Mouse (Mus musculus) frontal cortex, postnatal 14 days (tissue): ENCODE measurements around the gene Mex3a.
A peak's percentile ranks its signal among the peaks of the same experiment; 100 is the strongest.

Experiments used
- DNase-seq, 2 experiments: peaks; one replicate each; pipeline ENCODE4 v3.0.0; 2022; ENCODE audit warnings: low spot score in 2 of 2

The Mex3a gene

DNA sequence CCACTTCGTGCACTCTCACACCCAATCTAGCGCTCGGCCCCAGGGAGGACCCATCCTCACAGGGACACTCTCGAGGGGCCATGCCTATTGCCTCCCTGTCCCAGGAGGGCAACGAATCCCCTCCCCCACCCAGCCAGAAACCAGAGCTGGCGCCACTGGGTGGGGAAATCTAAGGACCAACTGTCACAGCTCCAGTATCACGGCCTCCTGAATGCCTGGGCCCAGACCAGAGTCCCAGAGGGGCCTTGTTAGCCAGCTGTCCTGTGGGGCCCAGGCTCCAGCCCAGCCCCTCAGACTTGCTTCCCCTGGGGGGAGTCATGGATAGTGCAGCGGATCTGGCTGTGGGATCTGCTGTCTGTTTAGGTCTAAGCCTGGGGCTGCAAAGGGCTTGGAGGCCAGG, 4.6 kb upstream of the Mex3a start:
- DNase-seq, result no peak

DNA sequence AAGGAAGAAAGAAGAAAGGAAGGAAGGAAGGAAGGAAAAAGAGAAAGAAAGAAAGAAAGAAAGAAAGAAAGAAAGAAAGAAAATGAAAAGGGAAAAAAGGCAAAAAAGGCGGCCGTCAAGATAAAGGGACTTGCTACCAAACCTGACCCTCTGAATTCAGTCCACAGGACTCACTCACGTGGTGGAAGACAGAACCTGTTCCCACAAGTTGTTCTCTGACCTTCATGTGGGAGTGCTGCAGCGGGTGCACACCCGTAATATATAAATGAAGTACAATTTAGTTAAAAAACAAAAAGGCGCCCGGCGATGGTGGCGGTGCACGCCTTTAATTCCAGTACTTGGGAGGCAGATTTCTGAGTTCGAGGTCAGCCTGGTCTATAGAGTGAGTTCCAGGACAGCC, 3.5 kb upstream of the Mex3a start:
- DNase-seq, result no peak

DNA sequence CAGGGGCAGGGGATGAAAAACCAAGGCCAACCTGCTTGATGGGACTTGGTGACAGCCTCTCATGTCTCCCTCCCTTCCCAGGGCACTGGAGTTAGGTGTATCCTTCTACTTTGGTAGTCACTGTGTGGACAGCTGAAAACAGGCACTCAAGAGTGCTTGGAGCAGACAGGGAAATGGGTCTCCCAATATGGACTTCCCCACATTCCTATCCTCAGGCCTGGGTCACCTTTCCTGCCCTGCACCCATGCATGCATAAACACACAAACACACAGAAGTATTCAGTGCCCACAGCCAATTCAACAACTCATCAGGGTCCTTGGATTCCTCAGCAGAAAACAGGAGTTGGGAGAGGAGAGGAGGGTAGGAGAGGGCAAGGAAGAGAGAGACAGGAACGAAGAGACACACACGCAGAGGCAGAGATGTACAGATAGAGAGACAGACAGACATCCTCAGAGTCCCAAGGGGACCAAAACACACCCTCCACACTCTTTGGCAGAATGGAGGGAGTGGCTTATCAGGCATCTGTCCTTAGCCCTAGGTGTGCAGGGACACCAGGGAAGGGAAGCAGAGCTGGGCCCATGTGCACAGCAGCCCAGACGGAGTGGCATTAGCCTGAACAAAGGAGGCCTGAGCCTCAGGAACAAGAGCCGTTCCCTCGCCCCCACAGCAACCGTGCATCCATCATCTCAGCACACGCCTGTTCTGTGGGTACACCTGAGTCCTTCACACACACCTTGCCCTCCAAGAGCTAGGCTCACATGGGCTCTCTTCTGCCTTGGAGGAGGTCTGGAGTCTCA, 2.8 kb upstream of the Mex3a start:
- DNase-seq, result no peak

DNA sequence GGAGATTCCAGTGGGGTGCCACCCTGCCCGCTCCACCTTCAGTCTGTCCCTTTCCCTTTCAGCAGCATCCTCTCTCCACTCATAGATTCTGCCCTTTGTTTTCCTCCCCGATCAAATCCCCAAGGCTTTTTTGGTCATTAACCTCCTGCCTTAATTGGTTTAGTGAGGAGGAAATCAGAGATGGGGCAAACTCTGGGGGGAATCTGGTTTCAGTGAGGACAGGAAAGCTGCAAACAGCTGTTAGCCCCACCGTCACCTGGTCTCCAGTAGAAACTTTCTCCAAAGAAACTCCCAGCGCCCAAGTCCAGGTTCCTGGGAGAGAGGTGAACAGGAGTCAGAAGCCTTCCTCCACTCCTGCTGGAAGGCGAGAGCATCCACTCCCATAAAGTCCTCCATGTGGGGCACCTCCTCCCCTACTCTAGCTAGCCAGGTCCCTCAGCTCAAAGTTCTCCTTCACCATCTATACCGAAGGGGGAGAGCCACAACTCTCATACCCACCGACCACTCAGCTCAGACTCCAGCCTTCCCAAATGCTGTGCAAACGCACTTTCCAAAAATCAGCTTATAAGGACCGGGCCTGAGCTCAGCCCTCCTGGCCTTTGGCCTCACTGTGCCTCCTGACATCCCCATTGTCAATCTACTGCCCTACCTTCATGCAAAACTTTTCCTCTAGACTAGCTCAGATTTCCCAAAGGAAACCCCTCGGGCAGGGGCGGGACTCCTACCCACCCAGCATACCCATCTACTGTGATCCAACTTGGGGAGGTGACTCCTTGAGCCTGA, 1.9 kb upstream of the Mex3a start:
- DNase-seq, result no peak

DNA sequence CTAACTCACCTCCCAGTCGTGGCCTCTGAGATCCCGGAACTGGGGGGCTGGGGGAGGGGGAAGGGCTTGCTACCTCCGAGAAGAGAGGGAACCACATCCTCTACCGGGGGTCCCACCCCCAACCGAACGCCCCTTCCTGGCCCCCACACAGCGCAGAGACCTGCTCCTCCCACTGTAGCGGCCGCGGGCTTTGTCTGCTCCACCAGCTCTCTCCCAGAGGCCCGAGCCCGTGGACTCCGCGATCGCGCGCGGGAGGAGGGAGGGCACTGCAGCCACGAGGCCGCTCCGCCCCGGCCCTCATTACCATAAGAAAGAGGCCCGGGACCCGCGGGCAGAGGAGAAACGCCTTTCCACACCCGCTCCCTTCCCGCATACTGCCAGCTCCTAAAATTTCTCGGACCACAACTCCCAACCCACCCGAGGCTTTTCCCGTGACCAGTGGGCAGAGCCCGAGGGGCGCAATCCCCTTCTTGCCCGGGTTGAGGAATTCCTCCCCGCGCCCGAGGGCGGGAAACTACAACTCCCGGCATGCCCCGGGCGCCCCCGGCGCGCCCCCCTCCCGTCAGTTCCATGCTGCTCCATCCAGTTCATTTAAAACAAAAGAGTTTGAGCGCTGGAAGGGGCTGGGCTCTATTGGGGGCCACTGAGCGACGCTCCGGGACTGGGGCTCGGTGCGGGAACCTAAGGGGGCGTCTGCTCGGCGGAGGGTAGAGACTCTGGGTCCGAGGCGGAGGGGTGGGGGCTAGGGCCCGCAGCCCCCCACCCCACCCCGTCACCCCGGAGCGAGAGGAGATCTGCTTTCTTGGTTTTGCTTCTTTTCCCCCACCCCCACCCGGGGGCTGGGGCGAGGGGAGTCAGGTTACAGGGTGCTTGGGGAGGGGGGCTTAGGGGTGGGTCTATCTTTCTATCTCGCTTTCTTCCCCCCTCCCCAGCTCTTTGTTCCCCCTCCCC, 572 bp upstream of the Mex3a start:
- peak; percentile 80 to 85 for DNase-seq

DNA sequence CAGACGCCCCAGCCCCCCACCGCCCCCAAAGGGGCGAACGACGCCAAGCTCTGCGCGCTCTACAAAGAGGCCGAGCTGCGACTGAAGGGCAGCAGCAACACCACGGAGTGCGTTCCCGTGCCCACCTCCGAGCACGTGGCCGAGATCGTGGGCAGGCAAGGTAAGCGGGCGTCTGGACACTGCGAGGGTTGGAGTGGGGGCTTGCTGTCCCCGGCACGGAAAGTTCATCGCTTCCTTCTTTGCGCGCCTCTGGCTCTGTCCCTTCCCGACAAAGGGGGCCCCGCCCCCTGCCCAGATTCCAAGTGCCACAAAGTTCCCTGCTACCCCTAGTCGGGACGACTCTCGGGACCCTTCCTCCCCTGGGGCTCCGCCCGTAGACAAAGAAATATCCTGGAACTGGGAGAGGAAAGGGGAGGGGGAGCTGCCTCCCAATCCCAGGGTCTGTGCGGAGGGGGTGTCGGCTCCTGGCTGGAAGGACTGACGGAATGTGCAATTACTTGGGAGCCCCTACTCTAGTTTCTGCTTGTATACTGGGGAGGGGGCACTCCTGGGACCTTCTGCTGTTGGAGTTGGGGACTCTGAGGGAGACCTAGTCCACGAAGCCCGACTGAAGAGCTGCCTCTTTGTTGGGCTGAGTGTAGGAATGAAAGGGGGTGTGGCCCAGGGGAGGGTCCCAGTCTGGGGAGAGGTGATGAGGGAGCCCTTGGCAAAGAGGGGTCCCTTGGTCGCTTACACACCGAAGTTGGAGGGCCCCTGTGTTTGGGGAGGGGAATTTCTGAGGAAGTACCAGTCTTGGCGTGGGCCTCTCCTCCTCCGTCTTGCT, 705 bp downstream of the Mex3a start:
- no peak for DNase-seq

DNA sequence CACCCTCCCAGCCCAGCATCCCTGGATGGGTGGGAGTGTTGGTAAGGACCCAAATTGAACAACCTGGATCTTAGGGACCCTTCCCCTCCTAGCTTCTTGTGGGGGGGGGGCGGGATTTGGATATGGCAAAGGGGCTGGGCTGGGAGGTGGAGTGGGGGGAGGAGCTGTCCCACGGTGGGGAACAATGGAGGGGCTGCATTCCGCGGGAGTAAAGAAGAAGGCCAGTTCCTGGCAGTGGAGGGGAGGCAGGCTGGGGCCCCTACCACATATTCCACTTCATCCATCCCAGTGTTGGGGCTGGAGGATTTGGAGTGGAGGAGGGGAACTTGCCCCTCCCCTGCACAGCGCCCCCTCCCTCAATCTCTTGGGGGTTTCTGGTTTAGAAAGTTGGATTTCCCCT, 1.5 kb downstream of the Mex3a start:
- DNase-seq, result no peak

DNA sequence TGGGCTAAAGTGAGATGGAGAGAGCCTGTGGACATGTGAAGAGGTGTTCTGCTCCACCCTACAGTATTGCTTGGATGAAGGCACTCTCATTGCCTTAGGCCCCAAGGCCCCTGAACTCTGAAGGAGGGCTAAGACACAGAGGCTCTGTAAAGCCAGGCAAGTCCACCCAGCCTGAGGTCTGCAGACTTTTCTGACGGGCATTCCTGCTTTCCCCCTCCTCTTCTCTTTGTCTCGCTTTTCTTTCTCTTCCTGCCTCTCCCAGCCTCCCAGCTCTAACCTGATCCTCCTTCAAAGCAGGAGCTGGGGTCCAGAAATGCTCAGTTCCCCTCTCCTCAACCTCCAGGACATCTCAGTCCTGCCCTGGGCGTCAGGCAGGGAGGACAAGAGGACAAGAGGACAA, 2.8 kb downstream of the Mex3a start:
- no peak for DNase-seq

DNA sequence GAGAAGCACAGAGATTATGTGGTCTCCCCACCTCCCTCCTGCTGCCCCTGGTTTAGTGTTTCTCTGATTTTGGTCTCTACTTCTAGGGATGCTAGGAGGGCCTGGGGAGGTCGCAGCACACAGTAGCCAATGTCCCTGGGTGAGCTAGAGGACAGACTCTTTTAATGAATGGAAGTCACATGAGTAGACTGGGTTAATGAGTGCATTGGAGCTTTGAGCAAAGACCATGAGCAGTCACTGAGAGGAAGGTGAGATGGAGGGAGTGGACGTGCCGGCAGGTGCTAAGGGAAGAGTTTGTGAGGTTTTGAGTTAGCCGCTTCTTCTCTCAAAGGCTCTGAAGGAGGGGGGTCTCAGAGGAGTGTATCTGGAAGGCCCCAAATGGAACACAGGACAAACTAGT, 3.3 kb downstream of the Mex3a start:
- no peak for DNase-seq

DNA sequence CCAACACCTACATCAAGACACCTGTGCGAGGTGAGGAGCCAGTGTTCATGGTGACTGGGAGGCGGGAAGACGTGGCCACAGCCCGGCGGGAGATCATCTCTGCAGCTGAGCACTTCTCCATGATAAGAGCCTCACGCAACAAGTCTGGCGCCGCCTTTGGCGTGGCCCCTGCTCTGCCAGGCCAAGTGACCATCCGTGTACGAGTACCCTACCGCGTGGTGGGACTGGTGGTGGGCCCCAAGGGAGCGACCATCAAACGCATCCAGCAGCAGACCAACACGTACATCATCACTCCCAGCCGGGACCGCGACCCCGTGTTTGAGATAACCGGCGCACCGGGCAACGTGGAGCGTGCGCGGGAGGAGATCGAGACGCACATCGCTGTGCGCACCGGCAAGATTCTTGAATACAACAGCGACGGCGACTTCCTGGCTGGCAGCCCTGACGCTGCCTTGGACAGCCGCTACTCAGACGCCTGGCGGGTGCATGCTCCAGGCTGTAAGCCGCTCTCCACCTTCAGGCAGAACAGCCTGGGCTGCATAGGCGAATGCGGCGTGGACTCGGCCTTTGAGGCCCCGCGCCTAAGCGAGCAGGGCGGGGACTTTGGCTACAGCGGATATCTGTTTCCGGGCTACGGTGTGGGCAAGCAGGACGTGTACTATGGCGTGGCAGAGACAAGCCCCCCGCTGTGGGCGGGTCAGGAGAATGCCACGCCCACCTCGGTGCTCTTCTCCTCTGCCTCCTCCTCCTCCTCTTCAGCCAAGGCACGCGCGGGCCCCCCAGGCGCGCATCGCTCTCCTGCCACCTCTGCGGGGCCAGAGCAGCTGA, 4.1 kb downstream of the Mex3a start:
- peak; percentile 61 to 70 for DNase-seq

DNA sequence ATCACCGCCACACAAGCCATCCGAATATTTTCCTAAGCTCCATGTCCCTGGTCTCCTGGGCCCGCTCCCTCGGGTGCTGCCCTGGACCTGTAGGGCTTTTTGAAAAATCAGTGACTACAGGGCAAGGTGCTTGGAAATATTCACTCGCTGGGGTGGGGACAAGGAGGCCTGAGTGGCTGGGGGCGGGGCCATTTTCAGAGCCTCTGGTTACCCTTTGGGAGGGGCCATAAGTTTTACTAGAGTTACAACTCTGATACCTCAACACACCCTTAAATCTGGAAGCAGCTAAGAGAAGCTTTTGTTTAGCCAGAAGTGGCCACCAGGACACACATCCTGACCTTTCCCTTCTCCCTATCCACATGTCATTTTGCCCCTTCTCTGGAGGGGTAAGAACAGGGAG, 5.0 kb downstream of the Mex3a start:
- DNase-seq, result no peak

DNA sequence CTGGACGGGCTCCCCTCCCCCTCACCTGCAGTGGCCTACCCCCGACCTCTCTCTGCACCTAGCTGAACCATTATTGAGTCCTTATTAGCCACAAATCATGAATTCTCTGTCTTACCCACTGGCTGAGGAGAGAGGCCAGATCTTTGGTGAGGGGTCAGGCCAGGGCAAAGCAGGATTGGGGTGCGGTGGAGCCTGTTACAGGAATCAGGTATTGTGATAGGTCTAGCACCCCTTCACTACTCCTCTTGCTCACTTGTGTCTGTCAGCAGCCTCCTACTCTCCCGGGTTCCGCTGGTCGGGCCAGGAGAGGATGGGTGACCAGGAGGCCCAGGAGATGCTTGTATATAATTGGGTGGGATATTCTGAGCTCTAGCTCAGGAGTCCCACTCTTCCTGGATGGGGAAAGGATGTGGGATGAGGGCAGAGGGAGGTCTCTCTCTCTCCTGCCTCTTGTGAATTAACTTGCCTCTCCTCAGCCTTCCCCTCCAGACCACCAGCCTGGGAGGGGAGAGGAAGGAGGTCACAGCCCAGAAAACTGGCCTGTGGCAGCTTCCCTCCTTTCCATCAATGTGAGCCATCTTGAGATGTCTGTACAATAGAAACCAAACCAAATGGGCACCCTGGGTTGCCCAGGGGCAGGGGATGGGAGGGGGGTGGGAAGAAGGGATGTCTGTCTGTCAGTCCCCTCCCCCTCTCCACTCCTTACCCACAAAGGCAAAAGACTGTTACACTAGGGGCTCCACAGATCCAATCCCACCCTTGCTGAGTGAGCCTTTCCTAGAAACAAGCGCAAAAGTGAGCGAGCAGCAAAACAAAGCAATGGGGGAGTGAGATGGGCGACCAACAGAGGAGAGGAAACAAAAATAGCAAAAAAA, 6.3 kb downstream of the Mex3a start:
- DNase-seq, result no peak

DNA sequence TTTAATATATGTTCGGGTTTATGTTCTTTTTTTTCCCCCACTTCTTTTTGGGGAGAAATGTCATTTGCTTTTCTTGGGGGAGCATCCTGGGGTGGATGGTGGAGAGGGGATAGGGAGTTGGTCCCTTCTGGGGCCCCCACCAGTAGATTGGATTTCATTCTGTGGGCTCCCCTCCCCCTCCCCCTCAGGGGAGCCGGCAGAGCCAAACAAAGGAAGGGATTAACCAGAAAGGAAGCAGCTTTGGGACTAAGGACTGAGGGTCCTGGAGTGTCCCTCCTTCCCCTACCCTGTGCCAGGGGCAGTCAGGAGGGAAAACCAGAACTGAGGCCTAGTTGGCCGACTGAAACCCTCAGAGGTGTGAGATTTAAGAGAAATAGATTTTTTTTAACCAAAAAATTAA, 7.2 kb downstream of the Mex3a start:
- no peak for DNase-seq

DNA sequence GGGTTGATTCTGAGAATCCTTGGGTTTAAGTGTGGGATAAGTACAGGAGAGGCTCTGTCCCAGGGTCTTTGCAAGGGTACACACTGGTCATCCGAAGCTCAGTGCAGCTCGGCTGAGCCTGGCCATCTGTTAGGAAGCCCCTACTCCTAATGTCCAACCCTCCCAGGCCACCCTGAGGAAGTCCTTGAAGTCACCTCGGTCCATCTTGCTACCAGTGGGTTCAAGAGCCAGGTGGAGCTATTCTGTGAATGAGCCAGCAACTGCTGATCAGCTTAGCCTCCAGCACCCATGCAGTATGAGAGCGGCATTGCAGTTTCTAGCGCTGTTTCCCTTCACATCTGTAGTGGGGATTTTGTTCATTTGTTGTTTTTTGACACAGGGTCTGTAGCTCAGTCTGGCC, 7.9 kb downstream of the Mex3a start:
- no peak for DNase-seq

DNA sequence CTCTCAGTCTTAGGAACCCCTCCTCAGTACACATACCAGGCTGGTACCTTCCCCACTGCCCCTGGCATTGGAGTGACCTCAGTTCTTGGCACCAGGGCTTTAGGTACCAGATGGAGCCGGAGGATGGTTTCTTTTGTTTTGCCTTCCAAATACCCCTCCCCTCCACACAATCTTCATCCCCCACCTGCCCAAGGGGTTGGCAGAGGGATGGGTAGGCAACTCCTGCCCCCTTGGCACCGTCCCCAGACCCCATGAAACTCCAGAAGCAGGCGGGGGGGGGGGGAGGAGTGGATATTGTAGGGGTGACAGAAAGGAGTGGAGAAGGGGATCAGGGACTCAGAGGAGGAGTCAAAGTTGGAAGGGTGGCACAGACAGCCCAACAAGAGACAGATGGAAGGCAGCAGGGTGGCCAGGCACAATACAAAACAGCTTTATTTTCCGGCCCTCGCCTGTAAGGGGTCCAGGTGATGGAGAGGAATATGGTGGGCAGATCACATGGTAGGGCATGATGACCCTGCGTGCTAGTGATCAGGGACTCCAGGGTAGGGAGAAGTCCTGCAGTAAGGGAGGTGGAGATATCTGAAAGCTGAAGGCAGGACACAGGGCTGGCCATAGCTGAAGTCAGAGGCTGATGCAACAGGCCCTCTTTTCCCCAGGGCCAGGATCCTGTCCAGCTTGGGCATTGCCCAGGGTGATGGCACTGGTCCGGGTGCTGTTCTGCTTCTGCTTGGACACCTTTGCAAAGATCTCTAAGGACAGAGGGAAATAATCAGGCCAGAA, 9.6 kb downstream of the Mex3a start:
- DNase-seq, result no peak

DNA sequence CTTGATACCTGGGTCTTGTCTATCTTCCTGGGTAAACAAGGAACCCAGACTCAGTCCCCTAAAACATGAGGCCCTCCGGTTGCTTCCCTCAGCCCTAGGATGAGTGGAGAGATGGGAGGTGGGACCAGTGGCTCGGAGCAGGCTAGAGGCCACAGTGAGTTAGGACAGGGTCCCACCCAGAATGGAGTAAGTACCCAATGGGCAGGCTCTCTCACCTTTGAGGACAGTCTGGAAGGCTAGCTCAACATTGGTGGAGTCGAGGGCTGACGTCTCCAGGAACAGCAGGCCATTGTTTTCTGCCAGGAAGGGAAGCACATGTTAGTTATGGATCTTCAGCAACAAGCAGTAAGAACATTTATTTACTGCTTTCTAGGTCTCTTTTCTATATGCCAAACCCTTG, 10.3 kb downstream of the Mex3a start:
- DNase-seq, result no peak

DNA sequence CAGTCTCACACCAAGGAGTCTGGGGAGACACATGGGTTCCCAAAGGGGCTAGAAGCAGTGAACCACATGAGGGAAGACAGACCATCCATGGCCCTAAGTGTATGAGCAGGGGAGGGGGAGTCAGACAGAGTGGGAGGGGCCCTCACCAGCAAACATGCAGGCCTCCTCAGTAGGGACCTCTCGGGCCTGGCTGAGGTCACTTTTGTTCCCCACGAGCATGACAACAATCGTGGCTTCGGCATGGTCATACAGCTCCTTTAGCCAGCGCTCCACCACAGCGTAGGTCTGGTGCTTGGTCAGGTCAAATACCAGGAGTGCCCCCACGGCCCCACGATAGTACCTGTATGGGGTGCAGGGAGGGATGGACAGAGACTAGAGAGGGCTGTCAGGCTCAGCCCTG, 11.0 kb downstream of the Mex3a start:
- DNase-seq, result no peak

DNA sequence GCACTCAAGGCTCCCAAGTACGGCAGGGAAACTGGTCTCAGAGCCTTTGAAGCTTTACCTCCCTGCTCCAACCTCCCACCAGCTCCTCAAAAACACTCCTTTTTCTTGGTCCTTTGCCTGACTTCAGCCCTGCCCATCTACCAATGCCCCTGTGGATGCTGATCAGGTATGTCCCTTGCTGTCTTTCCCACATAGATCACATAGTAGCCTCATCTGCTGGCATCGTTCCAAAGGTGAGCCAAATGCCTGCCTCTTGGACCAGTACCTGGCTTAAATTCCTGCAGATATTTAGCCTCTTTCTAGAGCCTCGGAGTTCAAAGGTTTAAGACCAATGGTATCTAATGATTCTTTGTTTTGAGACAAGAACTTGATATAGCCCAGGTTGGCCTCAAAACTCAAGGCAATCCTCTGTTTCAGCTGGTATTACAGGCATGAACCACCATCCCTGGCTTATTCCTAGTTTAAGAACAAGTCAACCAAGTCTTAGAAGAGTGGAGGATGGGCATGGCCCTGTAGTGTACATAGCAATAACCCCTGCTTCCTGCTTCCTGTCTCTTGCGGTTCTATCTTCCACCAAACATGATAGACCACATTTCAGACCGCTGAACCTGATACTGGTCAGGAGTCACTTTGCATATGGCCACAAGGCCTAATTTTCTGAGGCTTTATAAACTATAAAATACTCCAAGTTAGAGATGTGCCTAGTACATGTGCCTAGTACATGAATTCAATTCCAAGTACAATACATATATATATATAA, 11.6 kb downstream of the Mex3a start:
- DNase-seq, result no peak
